Mouse (Mus musculus) G1E (cell line): Measurements from ENCODE around the gene Rplp2. TPM values are rescaled to one million over a fixed set of nuclear protein-coding genes. Genes with fewer than 3 reads are reported as not detected.

ENCODE experiments used
- ATAC-seq: 2 replicates; pipeline ENCODE4 v1.8.0; 2016; ENCODE audit warnings: mild to moderate bottlenecking; ENCODE audit not compliant: insufficient number of reproducible peaks, poor library complexity, low FRiP score, severe bottlenecking; ENCODE audit errors: extremely low read depth
- DNase-seq: peaks from one replicate; pipeline ENCODE4 v3.0.0; 2012; ENCODE audit warnings: low spot score
- H3K27me3 ChIP-seq: 2 replicates; pipeline ENCODE4 v1.6.1; 2012; ENCODE audit warnings: mild to moderate bottlenecking, low read length, inconsistent platforms; ENCODE audit not compliant: insufficient read depth
- H3K36me3 ChIP-seq: replicated peaks from 2 replicates; pipeline ENCODE3; 2012; ENCODE audit warnings: mild to moderate bottlenecking, inconsistent platforms
- H3K4me1 ChIP-seq: 2 replicates; pipeline ENCODE4 v1.6.1; 2012; ENCODE audit warnings: low read depth, low read length, inconsistent platforms, mixed read lengths; ENCODE audit not compliant: insufficient read depth
- H3K4me3 ChIP-seq: 2 replicates; pipeline ENCODE4 v1.5.1; 2012; ENCODE audit warnings: low read depth, mild to moderate bottlenecking, inconsistent platforms, low read length, moderate library complexity, mixed read lengths
- H3K9me3 ChIP-seq: replicated peaks from 2 replicates; pipeline ENCODE4 v1.6.1; 2012; ENCODE audit warnings: inconsistent platforms
- CTCF ChIP-seq: IDR thresholded peaks from 2 replicates; pipeline ENCODE4 v1.5.1; 2012; ENCODE audit warnings: low read depth, low read length, inconsistent platforms, mixed read lengths
- GATA1 ChIP-seq: IDR thresholded peaks from 2 replicates; pipeline ENCODE4 v1.6.1; 2012; ENCODE audit warnings: borderline replicate concordance, low read length, inconsistent platforms, mixed read lengths
- GATA2 ChIP-seq: IDR thresholded peaks from 2 replicates; pipeline ENCODE4 v1.6.1; 2012; ENCODE audit warnings: low read depth, low read length, inconsistent platforms, borderline replicate concordance
- POLR2AphosphoS5 ChIP-seq: IDR thresholded peaks from 2 replicates; pipeline ENCODE4 v1.6.1; 2012; ENCODE audit warnings: low read depth, low read length, inconsistent platforms; ENCODE audit not compliant: insufficient replicate concordance
- TAL1 ChIP-seq: conservative IDR thresholded peaks from 2 replicates; pipeline ENCODE4 v1.6.1; 2012; ENCODE audit warnings: low read depth, low read length, inconsistent platforms, mixed read lengths
- polyA plus RNA-seq: library from polyadenylated mRNA; stranded (reverse); fragments of >175 nt; gene quantifications from 2 replicates; pipeline ENCODE4 v1.2.3, GENCODE M21; 2012
- total RNA-seq, 2 experiments: library from RNA; stranded (forward) in 1 of 2; stranded (reverse) in 1 of 2; fragments of 200-1000 nt in 1 of 2; fragments of >200 nt in 1 of 2; fragmentation: Nextera tagmentation in 1 of 2; gene quantifications; 2 replicates each; pipeline ENCODE4 v1.2.3; 2014 to 2017

Gene Rplp2
- total and polyA plus RNA-seq, 3 experiments, result 939 to 6,746 (median 1,867) TPM

DNA sequence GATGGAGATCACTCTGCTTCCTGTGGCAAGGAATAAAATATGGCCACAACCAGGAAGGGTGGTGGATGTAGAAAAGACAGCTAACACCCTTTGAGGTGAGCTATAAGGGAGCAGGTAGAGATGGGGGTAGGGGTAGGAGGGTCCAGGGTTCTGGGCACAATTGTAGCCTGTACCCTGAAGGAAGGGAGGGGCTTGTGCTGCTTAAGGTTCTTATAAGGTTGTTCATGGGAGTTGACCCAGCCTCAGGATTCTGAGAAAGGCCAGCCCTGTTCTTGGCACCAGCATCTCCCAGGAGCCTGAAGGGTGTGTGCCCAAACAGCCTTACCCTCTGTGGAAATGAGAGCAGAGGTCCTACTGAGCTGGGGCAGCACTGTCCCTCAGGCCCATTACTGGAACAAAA is 4.8 kb downstream of the Rplp2 start:
- H3K27me3 ChIP-seq, result no peaks in the 10 kb centered on the region
- peaks cover 69% of the 10 kb centered on the region for H3K4me1 ChIP-seq
- H3K4me3 ChIP-seq, result no peak overlapping the region
- ATAC-seq, result no peak
- TF ChIP-seq GATA1, result no peak
- no peak for TF ChIP-seq GATA2
- no peak for TF ChIP-seq TAL1
- TF ChIP-seq POLR2AphosphoS5, result no peak
- no peak for TF ChIP-seq CTCF
- no peaks in the 10 kb centered on the region for H3K9me3 ChIP-seq
- DNase-seq, result no peak
- peaks cover 55% of the 10 kb centered on the region for H3K36me3 ChIP-seq

- no peak for TF ChIP-seq CTCF
- TF ChIP-seq TAL1, result no peak
- no peak for TF ChIP-seq POLR2AphosphoS5
- TF ChIP-seq GATA1, result no peak
- no peak for TF ChIP-seq GATA2
- Histone ChIP-seq H3K4me3 (no peak overlapping the region), H3K36me3 (peaks cover 62% of the 10 kb centered on the region), H3K4me1 (peaks cover 76% of the 10 kb centered on the region), H3K27me3 (no peaks in the 10 kb centered on the region), H3K9me3 (no peaks in the 10 kb centered on the region)
- DNase-seq, result no peak
- no peak for ATAC-seq
These were observed 6.5 kb downstream of the Rplp2 start for GRCm38 (mm10) chr7:141453636-141454035.

- ATAC-seq (peak; percentile 78), DNase-seq (peak; percentile 83)
- Histone ChIP-seq H3K27me3 (no peaks in the 10 kb centered on the region; the same call in 1 of the 2 replicates), H3K36me3 (peaks cover 65% of the 10 kb centered on the region), H3K4me3 (peak within 1 kb of the TSS; percentile 86), H3K9me3 (no peaks in the 10 kb centered on the region), H3K4me1 (peaks cover 66% of the 10 kb centered on the region)
- TF ChIP-seq TAL1, result no peak
- no peak for TF ChIP-seq POLR2AphosphoS5
- no peak for TF ChIP-seq GATA1
- no peak for TF ChIP-seq GATA2
- no peak for TF ChIP-seq CTCF
These were observed 7.9 kb downstream of the Rplp2 start, which contains the start of gene Pnpla2 for GRCm38 (mm10) chr7:141454967-141455551. Gene Pnpla2, plus strand, starts transcription at chr7:141455198.

DNA sequence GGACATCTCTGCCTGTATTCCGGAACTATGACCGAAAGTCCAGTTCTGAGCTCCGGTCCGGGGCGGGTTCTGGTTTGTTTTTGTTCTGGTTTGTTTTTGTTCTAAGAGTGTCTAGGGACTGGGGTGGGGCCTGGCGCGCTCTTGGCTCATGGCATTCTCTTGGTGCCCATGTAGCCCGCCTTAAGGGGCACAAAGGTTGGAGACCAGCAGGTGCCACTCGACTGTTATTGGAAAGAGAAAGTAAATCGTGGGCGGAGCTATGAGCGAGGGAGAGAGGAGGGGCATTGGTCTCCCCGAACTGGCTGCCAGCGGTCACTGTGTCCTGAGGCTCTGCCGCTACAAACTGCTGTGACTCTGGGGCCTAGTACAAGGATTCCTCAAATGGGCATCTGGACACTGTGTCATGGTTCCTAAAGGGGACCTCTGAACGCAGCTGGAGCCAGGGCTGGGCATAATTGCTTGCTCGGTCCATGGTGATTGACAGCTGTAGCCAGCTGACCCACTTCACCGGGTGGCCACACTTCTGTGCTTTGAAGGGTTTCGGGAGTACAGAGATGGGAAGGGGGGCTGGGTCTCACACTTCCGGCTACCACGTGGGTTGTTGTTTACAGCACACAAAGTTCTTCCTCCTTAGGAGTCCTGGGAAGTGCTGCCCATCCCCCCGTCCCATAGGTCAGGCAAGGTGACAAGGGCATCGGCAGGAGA is 8.6 kb downstream of the Rplp2 start:
- peaks cover 59% of the 10 kb centered on the region for H3K4me1 ChIP-seq
- H3K27me3 ChIP-seq, result peaks cover 2% of the 10 kb centered on the region; the same call in 1 of the 2 replicates
- TF ChIP-seq TAL1 (no peak), POLR2AphosphoS5 (no peak), GATA2 (no peak), CTCF (no peak), GATA1 (no peak)
- no peaks in the 10 kb centered on the region for H3K9me3 ChIP-seq
- ATAC-seq (peak; percentile 30; the same call in 1 of the 2 replicates), DNase-seq (no peak)
- peaks cover 65% of the 10 kb centered on the region for H3K36me3 ChIP-seq
- peak overlapping the region; percentile 86 for H3K4me3 ChIP-seq

GRCm38 (mm10) chr7:141456739-141457138 is 9.6 kb downstream of the Rplp2 start:
- peaks cover 59% of the 10 kb centered on the region for H3K36me3 ChIP-seq
- ATAC-seq, result no peak
- no peak overlapping the region for H3K4me3 ChIP-seq
- no peaks in the 10 kb centered on the region for H3K9me3 ChIP-seq
- H3K27me3 ChIP-seq, result peaks cover 10% of the 10 kb centered on the region
- peaks cover 49% of the 10 kb centered on the region for H3K4me1 ChIP-seq
- DNase-seq, result no peak
- no peak for TF ChIP-seq CTCF
- no peak for TF ChIP-seq GATA1
- no peak for TF ChIP-seq POLR2AphosphoS5
- TF ChIP-seq TAL1, result no peak
- no peak for TF ChIP-seq GATA2

- peaks cover 15% of the 10 kb centered on the region for H3K27me3 ChIP-seq
- H3K36me3 ChIP-seq, result peaks cover 54% of the 10 kb centered on the region
- H3K4me1 ChIP-seq, result peaks cover 48% of the 10 kb centered on the region
- no peak for TF ChIP-seq TAL1
- TF ChIP-seq GATA2, result no peak
- TF ChIP-seq CTCF, result no peak
- no peak for TF ChIP-seq POLR2AphosphoS5
- no peak for TF ChIP-seq GATA1
- no peak overlapping the region for H3K4me3 ChIP-seq
- DNase-seq (no peak), ATAC-seq (no peak)
- no peaks in the 10 kb centered on the region for H3K9me3 ChIP-seq
These were observed 10.1 kb downstream of the Rplp2 start for GRCm38 (mm10) chr7:141457236-141457635.
